Mouse (Mus musculus) ES-Bruce4 (cell line): ENCODE data around the gene Nup37. TPM values are rescaled to one million over a fixed set of nuclear protein-coding genes. Genes with fewer than 3 reads are reported as not detected.

Experiments used
- H3K27ac ChIP-seq: 2 replicates; pipeline ENCODE4 v1.5.1; 2012; ENCODE audit warnings: low read length, inconsistent platforms; ENCODE audit not compliant: insufficient read depth
- H3K27me3 ChIP-seq: 2 replicates; pipeline ENCODE4 v1.6.1; 2012; ENCODE audit warnings: mild to moderate bottlenecking, low read length, inconsistent platforms; ENCODE audit not compliant: control insufficient read depth, poor library complexity, insufficient read depth, severe bottlenecking
- H3K36me3 ChIP-seq: 2 replicates; pipeline ENCODE4 v1.6.1; 2012; ENCODE audit warnings: inconsistent platforms, mild to moderate bottlenecking, low read length, moderate library complexity; ENCODE audit not compliant: control insufficient read depth, poor library complexity, insufficient read depth, severe bottlenecking
- H3K4me1 ChIP-seq: one replicate; pipeline ENCODE4 v1.8.1; 2011; ENCODE audit warnings: low read length; ENCODE audit not compliant: control insufficient read depth, insufficient read depth
- H3K4me3 ChIP-seq: 2 replicates; pipeline ENCODE4 v1.5.1; 2011; ENCODE audit warnings: low read depth, mild to moderate bottlenecking, low read length
- H3K9ac ChIP-seq: 2 replicates; pipeline ENCODE4 v1.6.1; 2012; ENCODE audit warnings: low read depth, mild to moderate bottlenecking, inconsistent platforms; ENCODE audit not compliant: poor library complexity, severe bottlenecking
- H3K9me3 ChIP-seq: replicated peaks from 2 replicates; pipeline ENCODE4 v1.6.1; 2012; ENCODE audit warnings: mild to moderate bottlenecking, low read length, inconsistent platforms; ENCODE audit not compliant: control insufficient read depth, poor library complexity, insufficient read depth, severe bottlenecking
- CTCF ChIP-seq: IDR thresholded peaks from one replicate; pipeline ENCODE4 v1.8.1; 2011; ENCODE audit warnings: low read depth, low read length
- EP300 ChIP-seq: IDR thresholded peaks from 2 replicates; pipeline ENCODE4 v1.6.1; 2011; ENCODE audit warnings: low read depth, low read length; ENCODE audit not compliant: insufficient read depth
- POLR2A ChIP-seq: IDR thresholded peaks from one replicate; pipeline ENCODE4 v1.8.1; 2011; ENCODE audit warnings: low read length; ENCODE audit not compliant: insufficient read depth
- polyA plus RNA-seq: library from polyadenylated mRNA; stranded (reverse); fragments of >200 nt; gene quantifications from 2 replicates; pipeline ENCODE4 v1.2.4, GENCODE M21; 2011; ENCODE audit warnings: low read depth; ENCODE audit not compliant: missing spikeins, insufficient read depth, insufficient read length

Nup37 gene
- polyA plus RNA-seq, 1 experiment = 105 TPM

GRCm38 (mm10) chr10:88218161-88218560 is 71.4 kb downstream of the Nup37 start:
- Histone ChIP-seq H3K4me3 (no peak overlapping the region), H3K9ac (no peak overlapping the region), H3K36me3 (no peaks in the 10 kb centered on the region), H3K27ac (no peak overlapping the region), H3K27me3 (no peaks in the 10 kb centered on the region), H3K4me1 (no peaks in the 10 kb centered on the region), H3K9me3 (no peaks in the 10 kb centered on the region)
- no peak for TF ChIP-seq EP300
- TF ChIP-seq CTCF = no peak
- TF ChIP-seq POLR2A = no peak

GRCm38 (mm10) chr10:88221718-88222117 is 74.9 kb downstream of the Nup37 start:
- no peak overlapping the region for H3K4me3 ChIP-seq
- H3K4me1 ChIP-seq = no peaks in the 10 kb centered on the region
- no peaks in the 10 kb centered on the region for H3K27me3 ChIP-seq
- no peaks in the 10 kb centered on the region for H3K36me3 ChIP-seq
- no peaks in the 10 kb centered on the region for H3K9me3 ChIP-seq
- no peak overlapping the region for H3K9ac ChIP-seq
- no peak for TF ChIP-seq POLR2A
- no peak for TF ChIP-seq CTCF
- no peak overlapping the region for H3K27ac ChIP-seq

GRCm38 (mm10) chr10:88225421-88225820 is 78.6 kb downstream of the Nup37 start:
- no peaks in the 10 kb centered on the region for H3K27me3 ChIP-seq
- H3K9ac ChIP-seq = no peak overlapping the region
- no peaks in the 10 kb centered on the region for H3K4me1 ChIP-seq
- H3K36me3 ChIP-seq = no peaks in the 10 kb centered on the region
- H3K9me3 ChIP-seq = peaks cover 3% of the 10 kb centered on the region; the same call in 1 of the 2 replicates
- TF ChIP-seq CTCF (no peak), POLR2A (no peak), EP300 (no peak)
- H3K4me3 ChIP-seq = no peak overlapping the region
- no peak overlapping the region for H3K27ac ChIP-seq

- H3K36me3 ChIP-seq = no peaks in the 10 kb centered on the region
- TF ChIP-seq POLR2A (no peak), EP300 (no peak), CTCF (no peak)
- peaks cover 3% of the 10 kb centered on the region; the same call in 1 of the 2 replicates for H3K9me3 ChIP-seq
- no peak overlapping the region for H3K27ac ChIP-seq
- no peak overlapping the region for H3K9ac ChIP-seq
- no peaks in the 10 kb centered on the region for H3K4me1 ChIP-seq
- no peaks in the 10 kb centered on the region for H3K27me3 ChIP-seq
- H3K4me3 ChIP-seq = no peak overlapping the region
These were observed 81.2 kb downstream of the Nup37 start for GRCm38 (mm10) chr10:88227962-88228361.

Other genes with a start within 250 kb of the Nup37 start
- gene Pmch, start 55.9 kb upstream of the Nup37 start, polyA plus RNA-seq = not detected in 2 replicates
- gene Parpbp, start 51 bp upstream of the Nup37 start, polyA plus RNA-seq = 30.6 and 38.3 TPM in 2 replicates
- gene Washc3, start 54.1 kb downstream of the Nup37 start, polyA plus RNA-seq = 57.9 and 60.8 TPM in 2 replicates
- gene Dram1, start 232.1 kb downstream of the Nup37 start, polyA plus RNA-seq = 0.57 and 0.72 TPM in 2 replicates
- 21.2 and 25.7 TPM in 2 replicates for gene Gnptab, start 232.1 kb downstream of the Nup37 start, polyA plus RNA-seq